ENCODE assay signal across 19 mouse cellular contexts in the genomic region with DNA sequence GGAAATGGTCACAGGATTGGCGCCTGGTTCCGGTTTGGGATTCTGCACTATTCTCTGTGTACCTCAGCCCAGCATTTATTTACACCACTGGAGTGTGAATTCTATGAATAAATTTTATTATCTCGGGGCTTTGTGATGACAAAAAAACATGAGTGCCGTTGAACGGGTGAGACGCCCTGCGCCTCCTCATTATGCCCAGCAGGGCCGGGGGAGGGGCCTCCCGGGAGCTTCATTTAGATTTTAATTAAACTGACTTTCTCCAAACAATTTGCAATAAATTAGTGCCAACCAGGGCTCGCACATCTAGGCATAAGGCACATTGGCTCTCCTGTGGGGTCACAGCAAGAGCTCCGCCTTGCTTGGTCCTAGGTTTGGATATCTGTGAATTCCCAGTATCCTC.
DNase-seq lines count a peak whose midpoint lies in the region; ATAC-seq and TF ChIP-seq lines count a peak whose summit lies in the region.
"Had no signal": no experiment of that assay in that cellular context is flagged by ENCODE, and none has a peak within 500 bp of the region (broad histone marks: within the 10 kb centered on the region; RNA-seq: fewer than 3 reads in every experiment).

No protein-coding gene starts in this region.

- peaks cover 7% of the 10 kb centered on the region; the same call in 1 of the 2 replicates for H3K27me3 ChIP-seq in hindbrain, embryonic 12.5 days
- no peaks in the 10 kb centered on the region for H3K27me3 ChIP-seq in hindbrain, postnatal 0 days (ENCODE audit: insufficient read depth, low read length)
- 0 out of 2 replicates have a peak, but pooled peaks cover 4% of the 10 kb centered on the region for H3K27me3 ChIP-seq in forebrain, embryonic 12.5 days
- H3K27me3 ChIP-seq in midbrain, embryonic 13.5 days: no peaks in the 10 kb centered on the region

- no peak for DNase-seq in hindbrain, postnatal 0 days (ENCODE audit: low spot score)
- DNase-seq in left cerebral cortex, adult 2 months (ENCODE audit: extremely low spot score in 1 of 2, low spot score in 2 of 2): no peak
- no peak for DNase-seq in left cerebral cortex, postnatal 25 days (ENCODE audit: low spot score in 2 of 2)
- DNase-seq in frontal cortex, postnatal 25 days (ENCODE audit: low spot score in 2 of 2): no peak
- DNase-seq: adrenal gland, postnatal 36 days; cerebellum, adult 11 months; cerebellum, adult 9-11 months; heart, adult 2 months; kidney, adult 8-10 months; thymus, adult 18-20 months; thymus, postnatal 4 days had no signal

- no peaks in the 10 kb centered on the region for H3K36me3 ChIP-seq in hindbrain, embryonic 12.5 days
- H3K36me3 ChIP-seq in hindbrain, postnatal 0 days (ENCODE audit: insufficient read depth, low read length): no peaks in the 10 kb centered on the region
- no peaks in the 10 kb centered on the region for H3K36me3 ChIP-seq in forebrain, embryonic 12.5 days (replicated peaks)
- H3K36me3 ChIP-seq in midbrain, embryonic 13.5 days: no peaks in the 10 kb centered on the region
- H3K36me3 ChIP-seq: embryonic facial prominence, embryonic 10.5 days had no signal

- H3K4me2 ChIP-seq in hindbrain, embryonic 12.5 days (replicated peaks): no peak overlapping the region
- no peak overlapping the region for H3K4me2 ChIP-seq in hindbrain, postnatal 0 days (ENCODE audit: low read depth, low read length)
- no peak overlapping the region for H3K4me2 ChIP-seq in forebrain, embryonic 12.5 days
- H3K4me2 ChIP-seq in midbrain, embryonic 13.5 days (replicated peaks): no peak overlapping the region

- no peak overlapping the region for H3K9ac ChIP-seq in hindbrain, embryonic 12.5 days
- H3K9ac ChIP-seq in hindbrain, postnatal 0 days (replicated peaks; ENCODE audit: low read length): no peak overlapping the region
- H3K9ac ChIP-seq in forebrain, embryonic 12.5 days: no peak overlapping the region
- 0 out of 2 replicates have a peak overlapping the region, but pooled peaks have one; percentile 1 for H3K9ac ChIP-seq in midbrain, embryonic 13.5 days (replicated peaks)

- no peak for TF ChIP-seq CTCF in hindbrain, postnatal 0 days (IDR thresholded peaks at IDR 0.05; ENCODE audit: low read depth)
- TF ChIP-seq CTCF in left cerebral cortex, adult 2 months (IDR thresholded peaks at IDR 0.05): peak; percentile 6

- no peak overlapping the region for H3K4me3 ChIP-seq in hindbrain, embryonic 12.5 days
- H3K4me3 ChIP-seq in hindbrain, postnatal 0 days (ENCODE audit: low read length): no peak overlapping the region
- no peak overlapping the region for H3K4me3 ChIP-seq in left cerebral cortex, adult 2 months
- H3K4me3 ChIP-seq in forebrain, embryonic 12.5 days (replicated peaks): no peak overlapping the region
- no peak overlapping the region for H3K4me3 ChIP-seq in midbrain, embryonic 13.5 days (replicated peaks)
- H3K4me3 ChIP-seq: embryonic facial prominence, embryonic 10.5 days; heart, adult 2 months had no signal

- H3K27ac ChIP-seq in hindbrain, embryonic 12.5 days: peak overlapping the region; percentile 94
- H3K27ac ChIP-seq in hindbrain, postnatal 0 days: no peak overlapping the region
- H3K27ac ChIP-seq in left cerebral cortex, adult 2 months: no peak overlapping the region
- peak overlapping the region; percentile 98 for H3K27ac ChIP-seq in forebrain, embryonic 12.5 days
- peak overlapping the region; percentile 97 for H3K27ac ChIP-seq in midbrain, embryonic 13.5 days
- H3K27ac ChIP-seq: embryonic facial prominence, embryonic 10.5 days; heart, adult 2 months; macrophage had no signal

- H3K9me3 ChIP-seq in hindbrain, embryonic 12.5 days (replicated peaks): no peaks in the 10 kb centered on the region
- no peaks in the 10 kb centered on the region for H3K9me3 ChIP-seq in hindbrain, postnatal 0 days (ENCODE audit: low read length)
- no peaks in the 10 kb centered on the region for H3K9me3 ChIP-seq in forebrain, embryonic 12.5 days
- no peaks in the 10 kb centered on the region for H3K9me3 ChIP-seq in midbrain, embryonic 13.5 days
- H3K9me3 ChIP-seq: embryonic facial prominence, embryonic 10.5 days had no signal

- WGBS in hindbrain, embryonic 12.5 days: 46% methylated on average over 11 of the region's 11 CpGs
- WGBS in hindbrain, postnatal 0 days: 39% methylated on average over 11 of the region's 11 CpGs
- WGBS in forebrain, embryonic 12.5 days: 33% methylated on average over 11 of the region's 11 CpGs
- 39% methylated on average over 11 of the region's 11 CpGs for WGBS in midbrain, embryonic 13.5 days

- intact Hi-C loops in left cerebral cortex, adult 2 months (cut with DNase I): no loop called here
- intact Hi-C loops in left cerebral cortex, postnatal 25 days (cut with DNase I): loop anchor here (5.0 kb wide), 1 partner anchor 740 kb away; no protein-coding TSS in a partner anchor

- peaks cover 72% of the 10 kb centered on the region for H3K4me1 ChIP-seq in hindbrain, embryonic 12.5 days
- peaks cover 26% of the 10 kb centered on the region for H3K4me1 ChIP-seq in hindbrain, postnatal 0 days (ENCODE audit: insufficient read depth, low read length)
- H3K4me1 ChIP-seq in forebrain, embryonic 12.5 days: peaks cover 69% of the 10 kb centered on the region
- peaks cover 71% of the 10 kb centered on the region for H3K4me1 ChIP-seq in midbrain, embryonic 13.5 days (replicated peaks)

- no peak for ATAC-seq in hindbrain, embryonic 12.5 days (ENCODE audit: low FRiP score)
- ATAC-seq in hindbrain, postnatal 0 days: no peak
- no peak for ATAC-seq in forebrain, embryonic 12.5 days (ENCODE audit: low FRiP score)
- no peak for ATAC-seq in midbrain, embryonic 13.5 days
- no peak for ATAC-seq in monocyte, adult 5-6 weeks (replicated peaks; ENCODE audit: insufficient number of reproducible peaks, low FRiP score, low TSS enrichment, poor library complexity, severe bottlenecking)
- ATAC-seq: CD4-positive, CD25-positive, alpha-beta regulatory T cell, adult 4 months; lung, postnatal 0 days had no signal

Comparison
In these comparisons a context has a peak if more than half of its experiments do, and no peak if none do; other contexts are left out.
1. H3K27ac ChIP-seq: peak in hindbrain, embryonic 12.5 days (single experiment), forebrain, embryonic 12.5 days (single experiment) and midbrain, embryonic 13.5 days (single experiment); none in hindbrain, postnatal 0 days (single experiment) and left cerebral cortex, adult 2 months (single experiment).